Mouse (Mus musculus) adrenal gland, postnatal 4 days (tissue): ENCODE data around the gene Drd3. TPM values are rescaled to one million over a fixed set of nuclear protein-coding genes. Genes with fewer than 3 reads are reported as not detected.

Experiments
- DNase-seq, 2 experiments: peaks; one replicate each; pipeline ENCODE4 v3.0.0; 2021 to 2022; ENCODE audit warnings: low spot score in 2 of 2, mixed read lengths in 2 of 2
- microRNA-seq: library from miRNA; unstranded; fragments of <30 nt; microRNA quantifications from one replicate; pipeline ENCODE4 v1.2.0, GENCODE M21; 2021
- total RNA-seq, 2 experiments: library from RNA; stranded (reverse); gene quantifications; 2 replicates each; pipeline ENCODE4 v1.2.3; 2021

Drd3 gene
- total RNA-seq, 2 experiments from 2014 or later = not detected

- no peak for DNase-seq
Measured at GRCm38 (mm10) chr16:43801137-43801536, 47.3 kb downstream of the Drd3 start.

- DNase-seq = peak; percentile 27 to 42
Measured at GRCm38 (mm10) chr16:43801791-43802307, 48.0 kb downstream of the Drd3 start.

GRCm38 (mm10) chr16:43802466-43802865 is 48.6 kb downstream of the Drd3 start:
- no peak for DNase-seq

GRCm38 (mm10) chr16:43804364-43804763 is 50.5 kb downstream of the Drd3 start:
- no peak for DNase-seq

GRCm38 (mm10) chr16:43807048-43807447 is 53.2 kb downstream of the Drd3 start:
- DNase-seq = no peak

GRCm38 (mm10) chr16:43809429-43809828 is 55.6 kb downstream of the Drd3 start:
- no peak for DNase-seq

GRCm38 (mm10) chr16:43811402-43811801 is 57.6 kb downstream of the Drd3 start:
- DNase-seq = no peak

- no peak for DNase-seq
Measured at GRCm38 (mm10) chr16:43814644-43815043, 60.8 kb downstream of the Drd3 start.

GRCm38 (mm10) chr16:43816321-43816720 is 62.5 kb downstream of the Drd3 start:
- DNase-seq = no peak

- DNase-seq = no peak
Measured at GRCm38 (mm10) chr16:43818404-43818803, 64.6 kb downstream of the Drd3 start.

- DNase-seq = no peak
Measured at GRCm38 (mm10) chr16:43827492-43827891, 73.7 kb downstream of the Drd3 start.

GRCm38 (mm10) chr16:43831957-43832356 is 78.1 kb downstream of the Drd3 start:
- DNase-seq = no peak

- DNase-seq = no peak
Measured at GRCm38 (mm10) chr16:43841236-43841635, 87.4 kb downstream of the Drd3 start.

GRCm38 (mm10) chr16:43849839-43850238 is 96.0 kb downstream of the Drd3 start:
- DNase-seq = no peak

- DNase-seq = no peak
Measured at GRCm38 (mm10) chr16:43858941-43859476, 105.2 kb downstream of the Drd3 start.

GRCm38 (mm10) chr16:43860624-43861023 is 106.8 kb downstream of the Drd3 start:
- no peak for DNase-seq

- DNase-seq = no peak
Measured at GRCm38 (mm10) chr16:43869805-43870204, 116.0 kb downstream of the Drd3 start.

- DNase-seq = no peak
Measured at GRCm38 (mm10) chr16:43871419-43871818, 117.6 kb downstream of the Drd3 start.

Small RNA genes lying within 50 kb of the gene (microRNA-seq; reads per million reads assigned to microRNA genes)
- gene Gm25996 = not detected

Other genes with a start within 250 kb of the Drd3 start
- not detected for gene Tigit, start 89.9 kb upstream of the Drd3 start, total RNA-seq
- gene Ccdc191, start 135.8 kb downstream of the Drd3 start, total RNA-seq = 1 to 10 TPM; 8.9 to 9.6 TPM
- 10 to 100 TPM; 45.5 to 46.5 TPM for gene Qtrt2, start 172.8 kb downstream of the Drd3 start, total RNA-seq
- 1 to 10 TPM in 1 of 2 experiments, under 1 TPM in 1; 0.73 to 1.9 TPM for gene Zdhhc23, start 225.8 kb downstream of the Drd3 start, total RNA-seq